Mouse (Mus musculus): ENCODE results near the gene Arhgap10. TPM values are rescaled to one million over a fixed set of nuclear protein-coding genes. Genes with fewer than 3 reads are reported as not detected.
A peak's percentile ranks its signal among the peaks of the same experiment; 100 is the strongest.

Arhgap10 gene
- total RNA-seq, 2 experiments from 2014 or later, result 37.6 to 40.7 TPM

- DNase-seq (ENCODE audit: low spot score), result no peak
Measured at GRCm38 (mm10) chr8:77487590-77488214, 30.1 kb downstream of the Arhgap10 start.

GRCm38 (mm10) chr8:77486749-77487148 is 31.0 kb downstream of the Arhgap10 start:
- DNase-seq (ENCODE audit: low spot score), result no peak

GRCm38 (mm10) chr8:77484817-77485216 is 32.9 kb downstream of the Arhgap10 start:
- DNase-seq (ENCODE audit: low spot score), result peak; percentile 47

GRCm38 (mm10) chr8:77484266-77484665 is 33.5 kb downstream of the Arhgap10 start:
- DNase-seq (ENCODE audit: low spot score), result no peak

GRCm38 (mm10) chr8:77483676-77484075 is 34.1 kb downstream of the Arhgap10 start:
- DNase-seq (ENCODE audit: low spot score), result no peak

- DNase-seq (ENCODE audit: low spot score), result peak; percentile 81
Measured at GRCm38 (mm10) chr8:77481791-77482190, 36.0 kb downstream of the Arhgap10 start.

GRCm38 (mm10) chr8:77479995-77480394 is 37.8 kb downstream of the Arhgap10 start:
- DNase-seq (ENCODE audit: low spot score), result no peak

- DNase-seq (ENCODE audit: low spot score), result no peak
Measured at GRCm38 (mm10) chr8:77478913-77479273, 38.9 kb downstream of the Arhgap10 start.

GRCm38 (mm10) chr8:77478155-77478912 is 39.4 kb downstream of the Arhgap10 start:
- no peak for DNase-seq (ENCODE audit: low spot score)

GRCm38 (mm10) chr8:77477684-77478083 is 40.1 kb downstream of the Arhgap10 start:
- DNase-seq (ENCODE audit: low spot score), result no peak

GRCm38 (mm10) chr8:77474614-77475013 is 43.1 kb downstream of the Arhgap10 start:
- no peak for DNase-seq (ENCODE audit: low spot score)

GRCm38 (mm10) chr8:77473773-77474172 is 44.0 kb downstream of the Arhgap10 start:
- DNase-seq (ENCODE audit: low spot score), result no peak

GRCm38 (mm10) chr8:77473373-77473772 is 44.4 kb downstream of the Arhgap10 start:
- DNase-seq (ENCODE audit: low spot score), result peak; percentile 71

- no peak for DNase-seq (ENCODE audit: low spot score)
Measured at GRCm38 (mm10) chr8:77461392-77461791, 56.4 kb downstream of the Arhgap10 start.

- no peak for DNase-seq (ENCODE audit: low spot score)
Measured at GRCm38 (mm10) chr8:77460363-77460762, 57.4 kb downstream of the Arhgap10 start.

- no peak for DNase-seq (ENCODE audit: low spot score)
Measured at GRCm38 (mm10) chr8:77459696-77460095, 58.1 kb downstream of the Arhgap10 start.

- DNase-seq (ENCODE audit: low spot score), result no peak
Measured at GRCm38 (mm10) chr8:77458575-77458974, 59.2 kb downstream of the Arhgap10 start.

GRCm38 (mm10) chr8:77456263-77456662 is 61.5 kb downstream of the Arhgap10 start:
- no peak for DNase-seq (ENCODE audit: low spot score)

- peak; percentile 53 for DNase-seq (ENCODE audit: low spot score)
Measured at GRCm38 (mm10) chr8:77453836-77454235, 63.9 kb downstream of the Arhgap10 start.

GRCm38 (mm10) chr8:77451466-77452382 is 66.0 kb downstream of the Arhgap10 start:
- DNase-seq (ENCODE audit: low spot score), result no peak

- DNase-seq (ENCODE audit: low spot score), result no peak
Measured at GRCm38 (mm10) chr8:77451052-77451451, 66.7 kb downstream of the Arhgap10 start.

GRCm38 (mm10) chr8:77446294-77446693 is 71.5 kb downstream of the Arhgap10 start:
- DNase-seq (ENCODE audit: low spot score), result no peak
